Mouse (Mus musculus) MEL (cell line): ENCODE results near the gene Hoga1. TPM values are rescaled to one million over a fixed set of nuclear protein-coding genes. Genes with fewer than 3 reads are reported as not detected.

ENCODE experiments used
- DNase-seq: peaks from one replicate; pipeline ENCODE4 v3.0.0; 2011; ENCODE audit warnings: low read depth, low spot score
- H3K27ac ChIP-seq: 2 replicates; pipeline ENCODE4 v1.5.1; 2012; ENCODE audit warnings: low read depth, mild to moderate bottlenecking, control low read depth, low read length, moderate library complexity; ENCODE audit not compliant: control insufficient read depth
- H3K27me3 ChIP-seq, 2 experiments: fragments of 150-350 bp in 1 of 2; sonication (generic) in 1 of 2; 2 replicates each; pipeline ENCODE4 v1.6.1; 2012; ENCODE audit warnings: low read length in 2 of 2, mild to moderate bottlenecking in 2 of 2, improper control_type of control experiment in 1 of 2, moderate library complexity in 1 of 2; ENCODE audit not compliant: insufficient read depth in 2 of 2, control insufficient read depth in 1 of 2
- H3K36me3 ChIP-seq, 2 experiments: 2 replicates each; pipeline ENCODE4 v1.6.1; 2012 to 2014; ENCODE audit warnings: low read length in 2 of 2, improper control_type of control experiment in 1 of 2, inconsistent platforms in 1 of 2, mild to moderate bottlenecking in 1 of 2; ENCODE audit not compliant: insufficient read depth in 2 of 2, control insufficient read depth in 1 of 2
- H3K4me1 ChIP-seq, 2 experiments: fragments of 150-350 bp in 1 of 2; sonication (generic) in 1 of 2; 2 replicates each; pipeline ENCODE4 v1.6.1; 2012; ENCODE audit warnings: low read length in 2 of 2, improper control_type of control experiment in 1 of 2, mild to moderate bottlenecking in 1 of 2; ENCODE audit not compliant: insufficient read depth in 2 of 2, control insufficient read depth in 1 of 2
- H3K4me3 ChIP-seq, 2 experiments: fragments of 150-350 bp in 1 of 2; sonication (generic) in 1 of 2; 2 replicates each; pipeline ENCODE4 v1.5.1; 2012; ENCODE audit warnings: low read depth in 2 of 2, low read length in 2 of 2, mild to moderate bottlenecking in 2 of 2, moderate library complexity in 2 of 2, control low read depth in 1 of 2, improper control_type of control experiment in 1 of 2; ENCODE audit not compliant: control insufficient read depth in 1 of 2, insufficient read depth in 1 of 2
- H3K79me2 ChIP-seq: 2 replicates; pipeline ENCODE4 v1.6.1; 2012; ENCODE audit warnings: mild to moderate bottlenecking, low read length, moderate library complexity; ENCODE audit not compliant: control insufficient read depth, poor library complexity, insufficient read depth
- H3K9ac ChIP-seq: 2 replicates; pipeline ENCODE4 v1.6.1; 2012; ENCODE audit warnings: low read depth, mild to moderate bottlenecking, control low read depth, low read length, moderate library complexity; ENCODE audit not compliant: control insufficient read depth, poor library complexity, severe bottlenecking
- H3K9me3 ChIP-seq: fragments of 150-350 bp; sonication (generic); replicated peaks from 2 replicates; pipeline ENCODE4 v1.6.1; 2012; ENCODE audit warnings: mild to moderate bottlenecking, low read length, improper control_type of control experiment, moderate library complexity; ENCODE audit not compliant: insufficient read depth
- CHD2 ChIP-seq: IDR thresholded peaks from 2 replicates; pipeline ENCODE4 v1.6.1; 2011; ENCODE audit warnings: low read length, improper control_type of control experiment
- CTCF ChIP-seq, 3 experiments: IDR thresholded peaks in 2 of 3; conservative IDR thresholded peaks in 1 of 3; 2 replicates each; pipeline ENCODE4 v1.5.1; 2011 to 2012; ENCODE audit warnings: low read length in 3 of 3, low read depth in 2 of 3, mild to moderate bottlenecking in 2 of 3, improper control_type of control experiment in 1 of 3, inconsistent platforms in 1 of 3, mixed read lengths in 1 of 3, moderate library complexity in 1 of 3; ENCODE audit not compliant: control insufficient read depth in 1 of 3, insufficient read depth in 1 of 3, poor library complexity in 1 of 3, severe bottlenecking in 1 of 3
- E2F4 ChIP-seq: IDR thresholded peaks from 2 replicates; pipeline ENCODE4 v1.6.1; 2011; ENCODE audit warnings: low read depth, low read length, improper control_type of control experiment, borderline replicate concordance
- ELF1 ChIP-seq: IDR thresholded peaks from 2 replicates; pipeline ENCODE4 v1.6.1; 2014; ENCODE audit warnings: low read depth, mild to moderate bottlenecking, inconsistent platforms, low read length, improper control_type of control experiment, moderate library complexity
- EP300 ChIP-seq, 2 experiments: IDR thresholded peaks; 2 replicates each; pipeline ENCODE4 v1.6.1; 2011; ENCODE audit warnings: improper control_type of control experiment in 2 of 2, low read length in 2 of 2, low read depth in 1 of 2, mild to moderate bottlenecking in 1 of 2
- GABPA ChIP-seq: IDR thresholded peaks from 2 replicates; pipeline ENCODE4 v1.6.1; 2012; ENCODE audit warnings: low read depth, mild to moderate bottlenecking, inconsistent platforms, low read length, improper control_type of control experiment, moderate library complexity
- HCFC1 ChIP-seq: IDR thresholded peaks from 2 replicates; pipeline ENCODE4 v1.6.1; 2012; ENCODE audit warnings: low read depth, mild to moderate bottlenecking, inconsistent platforms, low read length, improper control_type of control experiment, moderate library complexity
- KAT2A ChIP-seq: conservative IDR thresholded peaks from 2 replicates; pipeline ENCODE4 v1.6.1; 2012; ENCODE audit warnings: low read depth, low read length, improper control_type of control experiment, inconsistent platforms
- MAFK ChIP-seq: IDR thresholded peaks from 2 replicates; pipeline ENCODE4 v1.6.1; 2011; ENCODE audit warnings: low read depth, mild to moderate bottlenecking, low read length, improper control_type of control experiment, borderline replicate concordance
- MAX ChIP-seq: IDR thresholded peaks from 2 replicates; pipeline ENCODE4 v1.6.1; 2011; ENCODE audit warnings: low read length, improper control_type of control experiment
- MYB ChIP-seq: IDR thresholded peaks from 2 replicates; pipeline ENCODE4 v1.6.1; 2011; ENCODE audit warnings: mild to moderate bottlenecking, low read depth, low read length, improper control_type of control experiment
- POLR2A ChIP-seq, 2 experiments: IDR thresholded peaks; 2 replicates each; pipeline ENCODE4 v1.6.1; 2011 to 2012; ENCODE audit warnings: low read length in 2 of 2, mild to moderate bottlenecking in 2 of 2, control low read depth in 1 of 2, improper control_type of control experiment in 1 of 2, low read depth in 1 of 2, moderate library complexity in 1 of 2; ENCODE audit not compliant: control insufficient read depth in 1 of 2, insufficient read depth in 1 of 2, poor library complexity in 1 of 2
- POLR2AphosphoS5 ChIP-seq: IDR thresholded peaks from 2 replicates; pipeline ENCODE4 v1.6.1; 2012; ENCODE audit warnings: low read depth, borderline replicate concordance, mild to moderate bottlenecking, inconsistent platforms, low read length, moderate library complexity, mixed read lengths
- RAD21 ChIP-seq: IDR thresholded peaks from 2 replicates; pipeline ENCODE4 v1.6.1; 2011; ENCODE audit warnings: mild to moderate bottlenecking, low read depth, low read length, improper control_type of control experiment
- RCOR1 ChIP-seq: IDR thresholded peaks from 2 replicates; pipeline ENCODE4 v1.6.1; 2012; ENCODE audit warnings: low read depth, mild to moderate bottlenecking, inconsistent platforms, low read length, improper control_type of control experiment
- TBP ChIP-seq: IDR thresholded peaks from 2 replicates; pipeline ENCODE4 v1.8.0; 2011; ENCODE audit warnings: low read depth, low read length, improper control_type of control experiment
- UBTF ChIP-seq: IDR thresholded peaks from 2 replicates; pipeline ENCODE4 v1.6.1; 2012; ENCODE audit warnings: low read depth, mild to moderate bottlenecking, inconsistent platforms, low read length, improper control_type of control experiment, moderate library complexity, borderline replicate concordance; ENCODE audit not compliant: insufficient read depth
- USF1 ChIP-seq: IDR thresholded peaks from 2 replicates; pipeline ENCODE4 v1.6.1; 2014; ENCODE audit warnings: low read depth, mild to moderate bottlenecking, inconsistent platforms, low read length, improper control_type of control experiment, moderate library complexity
- USF2 ChIP-seq, 2 experiments: IDR thresholded peaks; 2 replicates each; pipeline ENCODE4 v1.6.1; 2011 to 2012; ENCODE audit warnings: improper control_type of control experiment in 2 of 2, low read length in 2 of 2, borderline replicate concordance in 1 of 2, inconsistent platforms in 1 of 2, low read depth in 1 of 2, mild to moderate bottlenecking in 1 of 2; ENCODE audit not compliant: insufficient read depth in 1 of 2
- ZNF384 ChIP-seq: IDR thresholded peaks from 2 replicates; pipeline ENCODE4 v1.6.1; 2012; ENCODE audit warnings: low read depth, mild to moderate bottlenecking, inconsistent platforms, low read length, improper control_type of control experiment
- polyA plus RNA-seq, 2 experiments: library from polyadenylated mRNA; stranded (reverse) in 1 of 2; unstranded in 1 of 2; fragments of >175 nt in 1 of 2; fragments of >200 nt in 1 of 2; gene quantifications; 2 replicates each; pipeline versions ENCODE4 v1.2.1 to v1.2.4; 2012; ENCODE audit warnings: low replicate concordance in 2 of 2, low read depth in 1 of 2; ENCODE audit not compliant: insufficient read length in 2 of 2, insufficient read depth in 1 of 2, missing spikeins in 1 of 2
- total RNA-seq: library from RNA; depleted of rRNA; stranded (reverse); fragments of 300-350 nt; gene quantifications from 2 replicates; pipeline ENCODE4 v1.2.3, GENCODE M21; 2012

The Hoga1 gene
- total and polyA plus RNA-seq, 3 experiments, result 0.31 to 0.38 TPM; not detected in 1

DNA sequence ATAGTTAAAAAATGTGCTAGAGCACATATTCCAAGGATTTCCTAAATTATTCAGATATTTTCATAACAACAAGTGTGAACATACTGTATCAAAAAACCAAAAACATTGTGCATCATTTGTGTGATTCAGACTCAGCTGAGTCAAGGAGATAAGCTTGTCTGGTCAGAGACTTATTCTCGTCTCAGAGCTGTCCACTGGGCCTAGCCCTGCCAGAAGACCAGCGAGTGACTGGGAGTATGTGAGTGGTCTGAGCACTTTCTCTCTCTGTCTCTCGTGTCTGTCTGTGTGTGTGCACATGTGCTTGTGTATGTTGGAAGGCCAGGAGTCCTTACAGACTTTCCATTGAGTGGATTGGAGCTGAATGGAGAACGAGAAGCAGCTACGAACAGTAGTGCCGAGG, 30.4 kb upstream of the Hoga1 start:
- Histone ChIP-seq H3K9ac (no peak overlapping the region), H3K79me2 (no peaks in the 10 kb centered on the region), H3K4me1 (peaks cover 0 to 5% of the 10 kb centered on the region in 2 experiments; a peak in 1 of 4 replicates)

DNA sequence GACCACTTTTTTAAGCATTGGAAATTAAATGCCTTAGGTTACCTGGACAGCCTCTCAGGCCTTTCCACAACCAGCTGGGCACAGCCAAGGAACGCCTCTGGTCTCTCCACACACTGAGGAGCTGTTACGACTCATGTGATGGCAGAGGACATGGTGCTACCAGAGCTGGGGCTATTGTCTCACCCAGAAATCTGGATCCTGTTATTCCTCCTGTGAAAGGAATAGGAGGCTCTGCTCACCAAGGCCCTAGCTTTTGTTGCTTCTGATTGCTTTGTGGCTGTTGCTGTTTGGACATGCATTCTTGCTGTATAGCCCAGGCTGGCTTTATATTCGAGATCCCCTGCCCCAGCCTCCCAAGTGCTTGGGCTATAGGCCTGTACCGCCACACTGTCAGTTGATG, 29.2 kb upstream of the Hoga1 start:
- DNase-seq, result no peak
- Histone ChIP-seq H3K9ac (no peak overlapping the region), H3K9me3 (no peaks in the 10 kb centered on the region), H3K4me3 (no peak overlapping the region), H3K36me3 (no peaks in the 10 kb centered on the region), H3K79me2 (no peaks in the 10 kb centered on the region), H3K27ac (no peak overlapping the region), H3K4me1 (peaks cover 0 to 5% of the 10 kb centered on the region in 2 experiments; a peak in 1 of 4 replicates), H3K27me3 (no peaks in the 10 kb centered on the region)
- TF ChIP-seq MAFK (no peak), E2F4 (no peak), CHD2 (no peak), POLR2AphosphoS5 (no peak), USF1 (no peak), MAX (no peak), KAT2A (no peak), RAD21 (no peak), ELF1 (no peak), MYB (no peak), USF2 (IDR thresholded peaks at IDR 0.05; ENCODE audit: borderline replicate concordance in 1 of 2, insufficient read depth in 1 of 2, low read depth in 1 of 2, low read length in 2 of 2) (no peak), TBP (no peak), EP300 (IDR thresholded peaks at IDR 0.05; ENCODE audit: low read depth in 1 of 2, low read length in 2 of 2) (no peak), HCFC1 (no peak), UBTF (no peak), POLR2A (IDR thresholded peaks at IDR 0.05; ENCODE audit: control insufficient read depth in 1 of 2, insufficient read depth in 1 of 2, low read depth in 1 of 2, low read length in 2 of 2, poor library complexity in 1 of 2) (no peak), RCOR1 (no peak), CTCF (IDR thresholded peaks at IDR 0.05 in 2 of 3, conservative IDR thresholded peaks at IDR 0.05 in 1 of 3; ENCODE audit: control insufficient read depth in 1 of 3, insufficient read depth in 1 of 3, low read depth in 2 of 3, low read length in 3 of 3, poor library complexity in 1 of 3, severe bottlenecking in 1 of 3) (no peak), ZNF384 (no peak)

More for the DNA sequence above, 30.4 kb upstream of the Hoga1 start:
- no peak overlapping the region for H3K4me3 ChIP-seq
- no peaks in the 10 kb centered on the region for H3K36me3 ChIP-seq
- no peak overlapping the region for H3K27ac ChIP-seq
- TF ChIP-seq CHD2 (no peak), GABPA (no peak)
- TF ChIP-seq, all 39 proteins: peak for 0
- Histone ChIP-seq H3K27me3 (no peaks in the 10 kb centered on the region), H3K9me3 (no peaks in the 10 kb centered on the region)
- no peak for DNase-seq
